Mouse (Mus musculus) cerebellum, postnatal 25 days (tissue): ENCODE measurements around the gene Pi4kb.

Source experiments
- DNase-seq, 2 experiments: peaks; one replicate each; pipeline ENCODE4 v3.0.0; 2021; ENCODE audit warnings: mixed read lengths in 2 of 2

Pi4kb gene

DNA sequence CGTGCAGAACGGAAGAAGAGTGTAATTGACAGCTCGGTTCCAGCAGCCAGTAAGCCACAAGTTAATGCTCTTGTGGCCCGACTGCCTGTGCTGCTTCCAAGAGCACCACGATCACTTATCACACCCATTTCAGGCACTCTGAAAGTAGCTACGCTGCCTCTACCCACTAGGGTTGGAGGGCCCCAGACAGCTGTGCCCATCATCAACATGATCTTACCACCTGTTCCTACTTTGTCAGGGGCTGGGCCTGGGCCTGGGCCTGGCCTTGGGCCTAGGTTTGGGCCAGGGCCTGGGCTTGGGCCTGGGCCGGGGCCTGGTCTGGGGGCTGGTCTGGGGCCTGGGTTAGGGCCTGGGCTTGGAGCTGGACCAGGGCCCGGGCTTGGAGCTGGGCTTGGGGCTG lies 16.2 kb upstream of the Pi4kb start:
- DNase-seq = no peak

DNA sequence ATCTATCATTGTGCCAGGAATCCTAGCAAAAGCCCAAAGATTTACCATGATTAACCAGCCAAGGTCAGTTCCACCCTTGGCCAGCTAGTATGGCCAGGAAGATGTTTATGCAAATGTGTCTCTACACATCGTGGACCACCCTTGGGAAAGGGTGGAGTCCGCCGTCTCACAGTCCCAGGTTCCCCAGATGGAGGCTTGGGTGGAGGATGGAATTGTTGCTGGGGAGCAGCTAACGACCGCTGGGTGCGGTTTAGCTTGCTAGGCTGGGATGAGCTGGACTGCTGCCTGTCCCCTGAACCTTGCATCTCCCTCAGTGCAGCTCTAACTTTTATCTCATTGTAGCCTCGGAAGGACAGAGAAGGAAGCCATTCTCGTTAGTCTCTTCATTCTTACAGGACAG lies 14.7 kb upstream of the Pi4kb start:
- DNase-seq = no peak

- DNase-seq = no peak
Measured at GRCm38 (mm10) chr3:94960322-94960721, 14.2 kb upstream of the Pi4kb start.

DNA sequence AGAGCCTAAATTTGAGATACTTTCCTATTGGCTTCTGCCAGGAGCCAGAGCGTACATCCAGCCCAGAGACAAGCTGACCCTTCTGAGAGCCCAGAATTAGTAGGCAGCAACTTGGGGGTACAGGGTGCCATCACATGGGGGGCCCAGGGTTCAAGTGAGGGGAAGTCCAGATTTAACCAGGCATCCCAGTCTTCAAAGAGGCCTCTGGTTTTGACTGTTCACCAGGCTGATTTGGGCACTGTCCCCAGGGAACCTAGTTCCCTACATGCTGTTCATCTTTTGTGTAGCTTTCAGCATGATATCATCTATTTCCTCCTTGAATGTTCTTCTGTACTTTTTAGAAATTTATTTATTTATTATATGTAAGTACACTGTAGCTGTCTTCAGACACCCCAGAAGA lies 9.5 kb upstream of the Pi4kb start:
- no peak for DNase-seq

- DNase-seq = no peak
Measured at GRCm38 (mm10) chr3:94965878-94966277, 8.7 kb upstream of the Pi4kb start.

GRCm38 (mm10) chr3:94972552-94972951 lies 2.0 kb upstream of the Pi4kb start:
- no peak for DNase-seq

GRCm38 (mm10) chr3:94973620-94974019 lies 911 bp upstream of the Pi4kb start:
- no peak for DNase-seq

DNA sequence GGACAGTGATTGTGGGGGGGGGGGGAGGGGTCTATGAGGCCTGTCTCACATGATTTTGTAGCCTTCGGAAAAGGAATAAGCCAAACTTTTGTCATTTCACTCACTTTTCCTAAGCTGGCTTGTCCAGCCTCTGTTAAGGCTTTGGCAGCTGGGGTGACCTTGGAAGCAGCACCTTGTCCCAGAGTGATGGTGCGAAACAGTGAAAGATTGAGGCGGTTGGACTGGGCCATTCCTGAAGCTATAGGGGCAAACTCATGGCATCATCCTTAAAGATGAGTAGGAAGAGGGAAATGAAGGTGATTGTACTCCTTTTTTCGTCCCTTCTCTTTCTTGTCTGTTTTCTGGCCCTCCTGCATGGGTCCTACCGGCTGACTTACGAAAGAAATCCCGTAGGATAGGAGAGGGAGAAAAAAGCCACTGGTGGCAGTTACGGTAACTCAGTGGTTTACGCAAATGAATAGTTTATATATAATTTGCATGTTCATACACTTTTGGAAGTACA lies 454 bp upstream of the Pi4kb start:
- DNase-seq = peak in 1 of 2 experiments; percentile 34

- DNase-seq = no peak
Measured at GRCm38 (mm10) chr3:94984312-94984711, 9.8 kb downstream of the Pi4kb start.

- DNase-seq = no peak
Measured at GRCm38 (mm10) chr3:94985513-94985912, 11.0 kb downstream of the Pi4kb start.

DNA sequence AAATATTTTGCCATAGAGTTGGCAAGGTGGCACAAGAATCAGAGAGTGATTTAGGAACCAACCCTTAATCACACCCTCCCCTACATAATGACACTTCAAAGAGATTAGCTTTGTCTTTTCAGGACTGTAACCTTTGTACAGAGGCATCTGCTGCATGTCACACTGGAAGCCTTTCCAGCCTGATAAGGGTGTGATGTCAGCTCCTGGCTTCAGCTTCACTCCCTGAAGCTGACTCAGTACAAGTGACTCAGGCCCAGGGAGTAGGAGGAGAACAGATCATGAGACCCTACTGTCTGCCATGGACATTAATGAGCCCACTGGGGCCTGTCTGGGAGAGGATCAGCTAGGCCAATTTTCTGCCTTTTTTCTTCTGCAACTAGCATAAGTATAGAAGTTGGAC lies 13.0 kb downstream of the Pi4kb start:
- peak in 1 of 2 experiments; percentile 39 for DNase-seq

DNA sequence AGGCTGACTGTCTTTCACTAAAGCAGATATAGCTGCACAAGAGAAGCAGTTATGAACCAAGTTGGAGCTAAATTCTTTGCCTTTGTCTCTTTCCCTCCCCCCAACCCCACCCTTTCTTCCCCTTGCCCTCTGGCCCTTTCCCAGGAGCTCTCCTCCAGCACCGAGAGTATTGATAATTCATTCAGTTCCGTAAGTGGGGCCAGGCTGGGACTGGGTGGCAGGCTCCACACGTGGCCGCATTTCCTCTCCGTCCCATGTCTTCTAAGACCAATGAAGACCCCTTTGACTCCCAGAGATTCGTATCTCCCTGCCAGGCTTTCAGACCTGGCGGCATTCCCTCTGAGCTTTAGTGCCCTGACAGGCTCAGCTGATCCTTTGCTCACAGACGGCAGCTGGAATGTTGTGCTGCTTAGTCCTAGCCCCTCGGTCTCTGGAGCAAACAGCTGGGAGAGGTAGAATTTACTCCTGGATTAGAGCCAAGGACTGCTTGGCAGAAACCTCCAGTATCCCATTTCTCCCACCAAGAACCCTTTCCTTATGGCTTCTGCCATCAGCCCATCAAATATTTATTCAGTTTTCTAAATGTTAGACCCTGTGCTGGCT lies 14.7 kb downstream of the Pi4kb start:
- peak in 1 of 2 experiments; percentile 14 for DNase-seq

GRCm38 (mm10) chr3:94996946-94997345 lies 22.4 kb downstream of the Pi4kb start:
- DNase-seq = peak; percentile 83 to 93

DNA sequence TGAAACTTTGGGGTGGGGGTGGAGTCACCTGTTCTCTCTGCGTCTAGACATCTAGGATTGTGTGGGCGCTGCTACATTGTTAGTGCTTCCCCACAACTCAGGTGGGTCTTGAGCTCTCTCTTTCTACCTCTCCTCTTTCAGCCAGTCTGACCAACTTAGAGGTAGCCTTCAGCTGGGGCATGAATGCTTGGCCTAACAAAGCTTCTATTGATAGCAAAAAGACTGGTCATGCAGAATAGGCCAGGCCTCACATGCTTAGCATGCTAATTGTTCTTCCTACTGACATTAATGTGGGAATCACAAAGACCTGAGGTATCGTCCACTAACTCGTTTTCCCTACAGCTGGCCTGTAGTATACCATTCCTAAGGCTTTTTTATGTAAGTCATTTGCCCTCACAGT lies 28.0 kb downstream of the Pi4kb start:
- DNase-seq = no peak

- no peak for DNase-seq
Measured at GRCm38 (mm10) chr3:95003273-95003672, 28.7 kb downstream of the Pi4kb start.

DNA sequence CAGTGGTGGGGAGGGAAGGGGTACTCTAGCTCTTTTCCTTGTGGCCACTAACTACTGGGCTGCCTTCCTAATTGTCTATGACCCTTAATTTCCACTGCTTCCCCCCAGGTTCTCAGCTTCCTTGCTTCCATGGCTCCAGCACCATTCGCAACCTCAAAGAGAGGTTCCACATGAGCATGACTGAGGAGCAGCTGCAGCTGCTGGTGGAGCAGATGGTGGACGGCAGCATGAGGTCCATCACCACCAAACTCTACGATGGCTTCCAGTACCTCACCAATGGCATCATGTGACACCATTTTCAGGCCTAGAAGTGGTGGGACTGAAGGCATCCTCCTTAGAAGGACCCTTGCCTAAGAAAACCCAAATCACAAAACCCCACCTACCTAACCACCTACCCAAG lies 31.1 kb downstream of the Pi4kb start:
- no peak for DNase-seq

- DNase-seq = no peak
Measured at GRCm38 (mm10) chr3:95007706-95008105, 33.2 kb downstream of the Pi4kb start.

- peak; percentile 43 to 53 for DNase-seq
Measured at GRCm38 (mm10) chr3:95010396-95010795, 35.9 kb downstream of the Pi4kb start.

DNA sequence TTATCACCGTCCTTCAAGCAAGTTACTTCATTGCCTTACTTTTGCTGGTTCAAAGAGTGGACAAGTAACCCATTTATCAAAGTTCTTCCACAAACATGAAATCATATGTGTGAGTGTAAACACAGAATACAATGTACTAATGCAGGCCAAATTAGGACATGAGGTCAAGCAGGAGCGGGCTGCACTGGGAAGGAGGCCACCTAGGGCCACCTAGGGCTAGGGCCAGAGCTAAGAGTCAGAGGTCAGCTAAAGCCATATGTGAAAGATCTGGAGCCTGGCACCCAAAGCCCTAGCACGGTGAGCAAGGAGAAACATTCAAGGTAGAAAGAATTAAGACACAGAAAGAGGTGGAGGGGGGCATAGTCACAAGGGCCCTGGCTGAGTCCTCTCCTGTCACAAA lies 38.5 kb downstream of the Pi4kb start:
- DNase-seq = no peak

- peak in 1 of 2 experiments; percentile 80 for DNase-seq
Measured at GRCm38 (mm10) chr3:95013699-95014427, 39.3 kb downstream of the Pi4kb start.

DNA sequence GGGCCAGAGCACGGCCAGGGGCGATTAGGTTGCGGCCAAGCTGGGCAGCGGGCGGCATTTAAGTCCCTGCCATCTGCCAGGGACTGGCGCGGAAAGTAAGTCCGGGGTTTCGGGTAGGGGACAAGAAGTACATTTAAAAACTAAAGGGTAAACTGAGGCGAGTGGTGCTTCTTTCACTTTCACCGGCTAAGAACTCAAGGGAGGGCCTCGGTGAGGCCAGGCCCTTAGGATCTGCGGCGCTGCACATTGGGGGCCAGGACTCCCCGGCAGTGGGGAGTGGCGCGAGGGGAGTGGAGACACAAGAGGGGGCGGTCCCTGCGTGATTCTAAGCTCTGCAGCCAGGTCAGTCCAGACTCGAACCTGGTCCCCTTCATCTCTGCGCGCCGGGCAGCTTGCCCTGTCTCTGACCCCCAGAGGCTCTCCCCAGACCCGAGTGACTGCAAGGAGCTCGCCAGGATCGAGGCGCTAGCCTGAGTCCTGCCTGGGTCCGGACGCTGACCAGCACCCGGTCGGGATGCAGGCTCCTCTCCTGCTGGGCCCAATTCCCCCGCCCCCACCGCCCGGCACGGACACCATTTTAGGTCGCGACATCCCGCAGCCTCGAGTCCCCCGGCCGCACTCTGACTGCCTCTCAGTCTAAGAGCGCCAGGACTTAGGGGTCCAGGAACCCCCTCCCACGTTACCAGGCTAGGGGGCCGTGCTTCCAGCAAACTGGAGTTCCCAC lies 40.1 kb downstream of the Pi4kb start:
- peak; percentile 76 to 79 for DNase-seq

- peak; percentile 99 to 100 for DNase-seq
Measured at GRCm38 (mm10) chr3:95015337-95015872, 40.9 kb downstream of the Pi4kb start, which contains the start of gene Zfp687. Gene Zfp687, minus strand, starts transcription at chr3:95015448.

DNA sequence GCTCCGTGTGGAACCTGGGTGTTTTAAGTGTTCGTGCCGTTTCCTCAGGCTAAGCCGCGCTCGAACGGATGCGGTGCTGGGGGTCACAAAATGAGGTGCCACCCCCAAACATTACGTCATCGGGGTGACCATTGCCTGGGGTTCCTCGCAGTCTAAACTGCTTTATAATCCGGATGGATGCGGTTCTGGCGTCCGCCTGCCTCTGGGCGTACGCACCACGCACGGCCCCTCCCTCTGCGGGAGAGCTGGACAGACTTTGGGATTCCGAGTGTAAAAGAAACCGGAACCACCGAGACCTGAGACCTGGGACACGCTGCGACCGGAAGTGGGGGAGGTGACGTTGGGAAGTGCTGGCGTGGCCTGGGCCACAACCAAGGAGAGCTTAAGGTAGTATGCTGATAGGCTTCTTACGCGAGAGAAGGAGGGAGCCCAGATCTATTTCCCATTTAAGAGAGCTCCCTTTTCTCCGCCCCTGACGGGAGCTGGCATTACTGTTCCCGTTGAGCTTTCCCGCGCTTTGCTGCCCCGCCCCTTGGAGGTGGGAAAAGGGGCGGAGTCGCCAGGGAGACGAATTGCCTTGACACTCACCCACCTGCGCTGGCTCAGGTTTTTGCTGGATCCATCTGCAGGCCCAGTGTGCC lies 41.5 kb downstream of the Pi4kb start:
- peak; percentile 97 for DNase-seq
